Mouse (Mus musculus) limb, embryonic 10.5 days (tissue): Measurements from ENCODE around the gene Cyth3. TPM values are rescaled to one million over a fixed set of nuclear protein-coding genes. Genes with fewer than 3 reads are reported as not detected.

ENCODE experiments used
- polyA plus RNA-seq: library from polyadenylated mRNA; unstranded; fragments of >200 nt; fragmentation: Nextera tagmentation; extraction: Ambion mirVana; gene quantifications from 2 replicates; pipeline ENCODE4 v1.2.1, GENCODE M21; 2016

Gene Cyth3
- polyA plus RNA-seq, 1 experiment from 2014 or later: 59.2 TPM

Other genes with a start within 250 kb of the Cyth3 start
- gene Kdelr2, start 218.6 kb upstream of the Cyth3 start, polyA plus RNA-seq: 217 and 246 TPM in 2 replicates
- 10.5 and 10.6 TPM in 2 replicates for gene Daglb, start 157.9 kb upstream of the Cyth3 start, polyA plus RNA-seq
- 451 and 473 TPM in 2 replicates for gene Rac1, start 94.4 kb upstream of the Cyth3 start, polyA plus RNA-seq
- gene Usp42, start 109.8 kb downstream of the Cyth3 start, polyA plus RNA-seq: 30.5 and 34.7 TPM in 2 replicates
- gene Eif2ak1, start 195.3 kb downstream of the Cyth3 start, polyA plus RNA-seq: 46.0 and 51.7 TPM in 2 replicates